Mouse (Mus musculus): Measurements from ENCODE around the gene Plekha1.

DNA sequence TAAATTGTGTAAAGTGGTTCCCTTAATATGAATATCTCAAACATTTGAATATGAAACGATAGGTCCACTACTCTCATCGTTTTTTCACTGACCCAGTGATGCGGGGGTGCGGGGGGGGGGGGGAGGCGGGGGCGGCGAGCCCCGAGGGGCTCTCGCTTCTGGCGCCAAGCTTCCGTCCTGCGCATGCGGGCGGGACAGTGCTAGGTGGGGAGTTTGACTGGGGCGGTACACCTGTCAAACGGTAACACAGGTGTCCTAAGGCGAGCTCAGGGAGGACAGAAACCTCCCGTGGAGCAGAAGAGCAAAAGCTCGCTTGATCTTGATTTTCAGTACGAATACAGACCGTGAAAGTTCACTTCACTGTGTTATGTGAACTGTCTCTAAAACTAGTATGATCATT, 31.3 kb upstream of the Plekha1 start:
- TF ChIP-seq CTCF (conservative IDR thresholded peaks at IDR 0.05; ENCODE audit: low read length) (no peak), NANOG (IDR thresholded peaks at IDR 0.05; ENCODE audit: borderline replicate concordance, low read length) (no peak)
